In genomic region chr17:4994504-4994812, GRCm38 (mm10) we compare ENCODE assay signal across 8 mouse cellular contexts. TPM values are rescaled to one million over a fixed set of nuclear protein-coding genes. Genes with fewer than 3 reads are reported as not detected.
A peak's percentile ranks its signal among the peaks of the same experiment; 100 is the strongest.
DNase-seq lines count a peak whose midpoint lies in the region; ATAC-seq and TF ChIP-seq lines count a peak whose summit lies in the region.

No protein-coding gene starts in this region.

- DNase-seq in lung, embryonic 14.5 days = no peak
- DNase-seq in lung, postnatal 14 days = no peak
- no peak for DNase-seq in hindbrain, postnatal 0 days (ENCODE audit: low spot score)
- DNase-seq in gastrocnemius, postnatal 14 days = no peak
- DNase-seq in layer of hippocampus, adult 9-10 months (ENCODE audit: low spot score) = no peak
- no peak for DNase-seq in spleen, postnatal 36 days (ENCODE audit: low spot score in 2 of 2)

- H3K9me3 ChIP-seq in lung, embryonic 14.5 days (ENCODE audit: low read depth, low read length) = no peaks in the 10 kb centered on the region
- no peaks in the 10 kb centered on the region for H3K9me3 ChIP-seq in embryonic facial prominence, embryonic 15.5 days (replicated peaks)
- H3K9me3 ChIP-seq in hindbrain, postnatal 0 days (ENCODE audit: low read length) = no peaks in the 10 kb centered on the region
- H3K9me3 ChIP-seq in neural tube, embryonic 12.5 days = no peaks in the 10 kb centered on the region

- ATAC-seq in lung, embryonic 14.5 days (ENCODE audit: insufficient read depth) = peak; percentile 60
- peak; percentile 72 for ATAC-seq in embryonic facial prominence, embryonic 15.5 days (ENCODE audit: insufficient number of reproducible peaks, low FRiP score, low TSS enrichment, low read depth)
- ATAC-seq in hindbrain, postnatal 0 days = peak; percentile 65
- peak; percentile 34 for ATAC-seq in neural tube, embryonic 12.5 days (ENCODE audit: low FRiP score, low read depth)

- H3K4me1 ChIP-seq in lung, embryonic 14.5 days (ENCODE audit: insufficient read depth) = 0 out of 2 replicates have a peak, but pooled peaks cover 3% of the 10 kb centered on the region
- peaks cover 18% of the 10 kb centered on the region; the same call in 1 of the 2 replicates for H3K4me1 ChIP-seq in embryonic facial prominence, embryonic 15.5 days
- H3K4me1 ChIP-seq in hindbrain, postnatal 0 days (ENCODE audit: insufficient read depth, low read length) = peaks cover 6% of the 10 kb centered on the region; the same call in 1 of the 2 replicates
- H3K4me1 ChIP-seq in neural tube, embryonic 12.5 days = peaks cover 23% of the 10 kb centered on the region

- no peaks in the 10 kb centered on the region for H3K27me3 ChIP-seq in lung, embryonic 14.5 days (ENCODE audit: insufficient read depth, low read length)
- H3K27me3 ChIP-seq in embryonic facial prominence, embryonic 15.5 days = no peaks in the 10 kb centered on the region
- H3K27me3 ChIP-seq in hindbrain, postnatal 0 days (ENCODE audit: insufficient read depth, low read length) = no peaks in the 10 kb centered on the region
- no peaks in the 10 kb centered on the region for H3K27me3 ChIP-seq in neural tube, embryonic 12.5 days (replicated peaks)

- H3K36me3 ChIP-seq in lung, embryonic 14.5 days (ENCODE audit: insufficient read depth) = no peaks in the 10 kb centered on the region
- no peaks in the 10 kb centered on the region for H3K36me3 ChIP-seq in embryonic facial prominence, embryonic 15.5 days
- H3K36me3 ChIP-seq in hindbrain, postnatal 0 days (ENCODE audit: insufficient read depth, low read length) = no peaks in the 10 kb centered on the region
- H3K36me3 ChIP-seq in neural tube, embryonic 12.5 days = no peaks in the 10 kb centered on the region

- peak overlapping the region; percentile 96 for H3K4me3 ChIP-seq in lung, embryonic 14.5 days (ENCODE audit: low read depth, low read length)
- H3K4me3 ChIP-seq in embryonic facial prominence, embryonic 15.5 days (replicated peaks) = peak overlapping the region; percentile 86
- peak overlapping the region; percentile 97 for H3K4me3 ChIP-seq in hindbrain, postnatal 0 days (ENCODE audit: low read length)
- peak overlapping the region; percentile 90 for H3K4me3 ChIP-seq in neural tube, embryonic 12.5 days

- TF ChIP-seq CTCF in lung, embryonic 14.5 days (IDR thresholded peaks at IDR 0.05; ENCODE audit: low read depth) = no peak
- no peak for TF ChIP-seq CTCF in hindbrain, postnatal 0 days (IDR thresholded peaks at IDR 0.05; ENCODE audit: low read depth)

- intact Hi-C loops in gastrocnemius, postnatal 14 days (cut with DNase I; ENCODE audit: low total_unique reads) = loop anchor here (5.0 kb wide), 1 partner anchor 82 kb away; no protein-coding TSS in a partner anchor

- peak overlapping the region; percentile 100 for H3K9ac ChIP-seq in lung, embryonic 14.5 days
- peak overlapping the region; percentile 97 for H3K9ac ChIP-seq in embryonic facial prominence, embryonic 15.5 days
- H3K9ac ChIP-seq in hindbrain, postnatal 0 days (replicated peaks; ENCODE audit: low read length) = peak overlapping the region; percentile 99
- H3K9ac ChIP-seq in neural tube, embryonic 12.5 days = peak overlapping the region; percentile 100

- WGBS in lung, embryonic 14.5 days = under 1% methylated on average over 37 of the region's 55 CpGs
- under 1% methylated on average over 25 of the region's 55 CpGs for WGBS in embryonic facial prominence, embryonic 15.5 days
- 2% methylated on average over 23 of the region's 55 CpGs for WGBS in hindbrain, postnatal 0 days
- under 1% methylated on average over 48 of the region's 55 CpGs for WGBS in neural tube, embryonic 12.5 days

- peak overlapping the region; percentile 100 for H3K27ac ChIP-seq in lung, embryonic 14.5 days (ENCODE audit: low read depth)
- H3K27ac ChIP-seq in embryonic facial prominence, embryonic 15.5 days (replicated peaks) = peak overlapping the region; percentile 100
- peak overlapping the region; percentile 97 for H3K27ac ChIP-seq in hindbrain, postnatal 0 days
- peak overlapping the region; percentile 100 for H3K27ac ChIP-seq in neural tube, embryonic 12.5 days

- peak overlapping the region; percentile 75 for H3K4me2 ChIP-seq in lung, embryonic 14.5 days
- H3K4me2 ChIP-seq in embryonic facial prominence, embryonic 15.5 days (replicated peaks) = peak overlapping the region; percentile 55
- peak overlapping the region; percentile 81 for H3K4me2 ChIP-seq in hindbrain, postnatal 0 days (ENCODE audit: low read depth, low read length)
- H3K4me2 ChIP-seq in neural tube, embryonic 12.5 days (replicated peaks) = peak overlapping the region; percentile 79

RNA-seq across cellular contexts. Expression of gene Arid1b, which starts 0.3 kb away (rescaled TPM):
- polyA plus RNA-seq in lung, embryonic 14.5 days (2014; fragmentation: Nextera tagmentation; extraction: Ambion mirVana) = 17.3 and 17.4 TPM in 2 replicates
- 11.4 and 12.2 TPM in 2 replicates for polyA plus RNA-seq in embryonic facial prominence, embryonic 15.5 days (2015; fragmentation: Nextera tagmentation; extraction: Ambion mirVana)
- 62.5 and 64.6 TPM in 2 replicates for total RNA-seq in hindbrain, postnatal 0 days (2014; rRNA removed)
- 10.5 and 10.9 TPM in 2 replicates for polyA plus RNA-seq in hindbrain, postnatal 0 days (2015; fragmentation: Nextera tagmentation; extraction: Ambion mirVana)
- 18.6 and 18.7 TPM in 2 replicates for polyA plus RNA-seq in neural tube, embryonic 12.5 days (2016; fragmentation: Nextera tagmentation; extraction: Ambion mirVana)
- total RNA-seq in gastrocnemius, postnatal 14 days (2021) = 10 to 100 TPM; 30.0 to 31.4 TPM
